Mouse (Mus musculus) forebrain, embryonic 11.5 days (tissue): ENCODE measurements around the gene Pygl. TPM values are rescaled to one million over a fixed set of nuclear protein-coding genes. Genes with fewer than 3 reads are reported as not detected.

Experiments used
- ATAC-seq: fragments of 200-750 bp; cut with Nextera tagmentation; replicated peaks from 2 replicates; pipeline ENCODE4 v1.8.0; 2017; ENCODE audit warnings: moderate TSS enrichment; ENCODE audit not compliant: low FRiP score
- DNase-seq: peaks from one replicate; pipeline ENCODE4 v3.0.0-alpha.2; 2017; ENCODE audit warnings: low spot score
- H3K27ac ChIP-seq: fragments of 300-500 bp; sonication (generic); 2 replicates; pipeline ENCODE4 v1.5.1; 2014; ENCODE audit warnings: low read depth, low read length
- H3K27me3 ChIP-seq: fragments of 300-500 bp; sonication (generic); 2 replicates; pipeline ENCODE4 v1.6.1; 2014; ENCODE audit warnings: mild to moderate bottlenecking, low read length, mixed read lengths; ENCODE audit not compliant: control insufficient read depth, insufficient read depth
- H3K36me3 ChIP-seq: fragments of 300-500 bp; sonication (generic); 2 replicates; pipeline ENCODE4 v1.6.1; 2014; ENCODE audit warnings: mild to moderate bottlenecking, low read length, moderate library complexity, mixed read lengths; ENCODE audit not compliant: control insufficient read depth, insufficient read depth
- H3K4me1 ChIP-seq: fragments of 300-500 bp; sonication (generic); replicated peaks from 2 replicates; pipeline ENCODE4 v1.6.1; 2014; ENCODE audit warnings: low read length, mixed read lengths; ENCODE audit not compliant: control insufficient read depth, insufficient read depth
- H3K4me2 ChIP-seq: fragments of 300-500 bp; sonication (generic); 2 replicates; pipeline ENCODE4 v1.6.1; 2014; ENCODE audit warnings: low read depth, mild to moderate bottlenecking, low read length, moderate library complexity, mixed read lengths; ENCODE audit not compliant: severe bottlenecking
- H3K4me3 ChIP-seq: fragments of 300-500 bp; sonication (generic); 2 replicates; pipeline ENCODE4 v1.5.1; 2014; ENCODE audit warnings: low read depth, low read length
- H3K9ac ChIP-seq: fragments of 300-500 bp; sonication (generic); 2 replicates; pipeline ENCODE4 v1.6.1; 2014; ENCODE audit warnings: low read length
- H3K9me3 ChIP-seq: fragments of 300-500 bp; sonication (generic); 2 replicates; pipeline ENCODE4 v1.6.1; 2016; ENCODE audit warnings: low read length, mixed read lengths; ENCODE audit not compliant: control insufficient read depth
- WGBS: fragments of 180-500 bp; shearing (Covaris S2); extraction: QIAGEN DNeasy Blood & Tissue Kit; methylation state at CpG from one replicate; pipeline ENCODE4 v1.1.7; 2014; 5-methylcytosine and 5-hydroxymethylcytosine counted together
- polyA plus RNA-seq: library from polyadenylated mRNA; unstranded; fragments of >200 nt; fragmentation: Nextera tagmentation; extraction: Ambion mirVana; gene quantifications from 2 replicates; pipeline ENCODE4 v1.2.1, GENCODE M21; 2014

Gene Pygl
- polyA plus RNA-seq, 1 experiment from 2014 or later = 5.9 TPM

- no peak for DNase-seq
- H3K4me1 ChIP-seq = no peaks in the 10 kb centered on the region
- ATAC-seq = no peak
- no peak overlapping the region for H3K9ac ChIP-seq
- H3K27ac ChIP-seq = no peak overlapping the region
- H3K4me2 ChIP-seq = no peak overlapping the region
- H3K9me3 ChIP-seq = no peaks in the 10 kb centered on the region
- 90% methylated on average over 5 of the region's 5 CpGs for WGBS
- H3K27me3 ChIP-seq = no peaks in the 10 kb centered on the region
- H3K36me3 ChIP-seq = no peaks in the 10 kb centered on the region
- no peak overlapping the region for H3K4me3 ChIP-seq
Observed at GRCm38 (mm10) chr12:70140993-70141576, 90.2 kb downstream of the Pygl start.

Other genes with a start within 250 kb of the Pygl start
- 9.7 and 10.2 TPM in 2 replicates for gene Sav1, start 244.5 kb downstream of the Pygl start, polyA plus RNA-seq
- 13.0 and 13.3 TPM in 2 replicates for gene Nin, start 117.8 kb downstream of the Pygl start, polyA plus RNA-seq
- gene Abhd12b, start 77.3 kb downstream of the Pygl start, polyA plus RNA-seq = not detected in 2 replicates
- 14.5 and 15.5 TPM in 2 replicates for gene Trim9, start 116.1 kb upstream of the Pygl start, polyA plus RNA-seq
- 108 and 124 TPM in 2 replicates for gene Tmx1, start 221.6 kb upstream of the Pygl start, polyA plus RNA-seq